Mouse (Mus musculus): ENCODE measurements around the gene Myh14.

The Myh14 gene

DNA sequence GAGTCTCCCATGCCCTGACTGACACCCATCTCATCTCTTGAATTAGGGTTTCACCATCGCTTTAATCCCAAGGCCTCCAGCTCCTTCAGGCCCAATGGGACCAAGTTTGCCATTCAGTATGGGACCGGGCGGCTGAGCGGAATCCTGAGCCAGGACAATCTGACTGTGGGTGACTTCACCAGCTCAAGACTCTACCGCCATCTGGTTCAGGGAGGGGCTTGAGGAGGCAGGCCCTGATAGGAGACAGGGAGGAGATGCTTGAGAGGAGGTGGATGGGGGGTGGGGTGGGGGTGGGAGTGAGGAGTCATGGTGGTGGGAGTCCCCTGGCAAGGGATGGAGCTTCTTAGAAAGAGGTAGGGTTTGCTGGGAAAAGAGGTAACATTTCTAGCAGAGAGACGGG lies 89.0 kb downstream of the Myh14 start:
- DNase-seq (ENCODE audit: low spot score in 2 of 2): no peak

DNA sequence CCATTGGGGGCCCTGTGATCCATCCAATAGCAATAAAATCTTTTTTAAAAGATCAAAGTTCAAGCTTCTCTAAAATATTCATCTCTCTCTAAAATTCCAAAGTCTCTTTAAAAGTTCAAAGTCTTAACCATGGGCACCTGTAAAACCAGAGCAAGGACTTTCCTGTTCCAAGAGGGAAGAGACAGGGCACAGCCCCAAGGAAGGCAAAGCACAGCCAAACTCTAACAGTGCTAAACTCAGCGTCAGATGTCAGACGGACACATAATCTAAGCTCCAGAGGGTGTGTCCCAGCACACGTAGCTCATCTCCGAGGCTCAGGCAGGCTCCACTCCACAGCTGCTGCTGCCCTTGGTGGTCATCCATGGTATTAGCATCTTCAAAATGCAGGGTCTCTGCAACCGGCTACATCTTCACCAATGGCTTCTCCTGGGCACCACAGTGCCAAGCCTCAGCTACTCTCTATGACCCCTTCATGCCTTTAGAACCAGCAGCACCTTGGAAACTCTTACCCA lies 94.3 kb downstream of the Myh14 start:
- no peak for DNase-seq (ENCODE audit: low spot score in 2 of 2)

DNA sequence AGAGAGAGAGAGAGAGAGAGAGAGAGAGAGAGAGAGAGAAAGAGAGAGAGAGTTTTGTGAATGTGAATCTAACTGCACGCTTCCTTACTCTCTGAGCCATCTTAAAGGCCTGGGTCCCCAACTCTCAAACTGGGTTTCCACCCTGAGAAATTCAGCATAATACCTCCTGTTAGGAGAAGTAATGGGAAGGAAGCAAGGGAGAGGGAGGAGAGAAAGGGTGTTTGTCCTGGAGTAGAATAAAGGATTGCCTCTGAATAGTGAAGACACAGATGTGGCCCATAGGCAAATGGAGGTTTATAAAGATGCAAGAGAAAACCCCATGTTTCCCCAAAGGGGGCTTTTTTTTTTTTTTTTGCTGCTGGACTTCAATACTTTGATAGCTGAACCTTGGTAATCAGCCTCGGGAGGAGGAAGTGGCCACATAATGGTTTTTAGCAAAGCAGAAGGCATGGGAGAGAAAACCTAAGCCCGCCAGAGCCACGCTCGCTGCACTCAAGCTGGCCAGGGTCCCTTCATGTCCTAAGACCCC lies 97.6 kb downstream of the Myh14 start:
- DNase-seq (ENCODE audit: low spot score in 2 of 2): no peak

- no peak for DNase-seq (ENCODE audit: low spot score in 2 of 2)
Observed at GRCm38 (mm10) chr7:44572213-44572701, 98.4 kb downstream of the Myh14 start, which contains the start of gene Napsa. TSS of gene Napsa (plus strand) at chr7:44572380.

DNA sequence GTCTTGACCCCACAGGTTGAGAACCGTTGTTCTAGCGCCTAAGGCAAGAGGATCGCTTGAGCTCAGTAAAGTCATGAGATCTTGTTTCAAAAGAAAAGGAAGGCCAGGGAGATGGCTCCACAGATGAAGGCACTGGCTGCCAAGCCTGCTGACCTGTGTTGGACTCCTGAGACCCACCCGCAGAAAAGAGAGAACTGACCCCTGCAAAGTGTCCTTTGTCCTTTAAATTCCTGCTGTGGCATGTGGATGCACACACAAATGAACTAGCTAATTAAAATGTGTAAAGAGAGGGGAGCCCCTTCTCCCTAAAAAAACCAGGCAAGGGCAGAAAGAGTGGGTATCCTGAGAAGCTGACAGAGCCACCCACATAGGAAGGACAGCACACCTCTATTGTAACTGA lies 98.8 kb downstream of the Myh14 start:
- no peak for DNase-seq (ENCODE audit: low spot score in 2 of 2)

DNA sequence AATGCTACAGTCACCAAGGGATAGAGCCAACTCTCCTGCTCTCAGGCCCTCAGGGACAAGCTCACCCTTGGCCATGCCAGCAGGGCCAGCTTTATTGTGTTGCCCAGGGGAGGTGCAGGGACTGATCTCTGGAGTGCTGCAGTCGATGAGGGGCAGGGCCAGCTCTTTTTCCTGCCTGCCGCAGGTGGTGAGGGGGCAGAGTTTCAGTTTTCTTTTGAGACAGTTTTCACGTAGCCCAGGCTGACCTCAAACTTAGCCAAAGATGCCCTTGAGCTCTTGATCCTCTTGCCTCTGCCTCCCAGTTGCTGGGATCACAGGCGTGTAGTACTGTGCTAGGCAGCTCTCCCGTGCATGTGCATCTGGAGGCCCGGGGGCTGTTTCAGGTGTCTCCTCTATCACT lies 99.7 kb downstream of the Myh14 start:
- no peak for DNase-seq (ENCODE audit: low spot score in 2 of 2)

- no peak for DNase-seq (ENCODE audit: low spot score in 2 of 2)
Observed at GRCm38 (mm10) chr7:44568803-44569202, 101.8 kb downstream of the Myh14 start.

GRCm38 (mm10) chr7:44565414-44565813 lies 105.2 kb downstream of the Myh14 start:
- no peak for DNase-seq (ENCODE audit: low spot score in 2 of 2)

DNA sequence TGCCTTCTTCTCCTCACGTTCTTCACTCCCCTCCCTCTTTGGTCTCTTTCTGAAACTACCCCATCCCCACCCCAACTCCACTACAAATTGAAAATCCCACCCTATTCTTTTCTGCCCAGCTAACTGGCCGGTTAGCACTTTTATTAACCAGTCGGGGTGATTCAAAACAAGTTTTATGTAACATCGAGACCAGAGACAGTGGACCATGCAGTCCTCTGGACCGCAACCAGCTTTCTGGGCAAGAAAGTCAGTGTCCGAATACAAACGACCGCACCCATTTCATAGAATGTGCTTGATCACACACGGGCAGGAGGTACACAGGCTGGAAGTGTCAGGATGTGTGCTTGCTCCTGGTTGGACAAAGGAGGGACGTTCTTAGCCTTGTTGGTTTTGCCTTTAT lies 106.2 kb downstream of the Myh14 start:
- no peak for DNase-seq (ENCODE audit: low spot score in 2 of 2)

GRCm38 (mm10) chr7:44563284-44563683 lies 107.4 kb downstream of the Myh14 start:
- DNase-seq (ENCODE audit: low spot score in 2 of 2): no peak

- peak; percentile 84 to 85 for DNase-seq (ENCODE audit: low spot score in 2 of 2)
Observed at GRCm38 (mm10) chr7:44560435-44561400, 109.9 kb downstream of the Myh14 start.

GRCm38 (mm10) chr7:44557629-44558028 lies 113.0 kb downstream of the Myh14 start:
- no peak for DNase-seq (ENCODE audit: low spot score in 2 of 2)

All from right cerebral cortex, adult 2 months (tissue).